Mouse (Mus musculus): Measurements from ENCODE around the gene Hemk1. TPM values are rescaled to one million over a fixed set of nuclear protein-coding genes. Genes with fewer than 3 reads are reported as not detected.

Hemk1 gene
- polyA plus RNA-seq (2016; fragmentation: Nextera tagmentation; extraction: Ambion mirVana), result 10.3 and 12.0 TPM in 2 replicates

DNA sequence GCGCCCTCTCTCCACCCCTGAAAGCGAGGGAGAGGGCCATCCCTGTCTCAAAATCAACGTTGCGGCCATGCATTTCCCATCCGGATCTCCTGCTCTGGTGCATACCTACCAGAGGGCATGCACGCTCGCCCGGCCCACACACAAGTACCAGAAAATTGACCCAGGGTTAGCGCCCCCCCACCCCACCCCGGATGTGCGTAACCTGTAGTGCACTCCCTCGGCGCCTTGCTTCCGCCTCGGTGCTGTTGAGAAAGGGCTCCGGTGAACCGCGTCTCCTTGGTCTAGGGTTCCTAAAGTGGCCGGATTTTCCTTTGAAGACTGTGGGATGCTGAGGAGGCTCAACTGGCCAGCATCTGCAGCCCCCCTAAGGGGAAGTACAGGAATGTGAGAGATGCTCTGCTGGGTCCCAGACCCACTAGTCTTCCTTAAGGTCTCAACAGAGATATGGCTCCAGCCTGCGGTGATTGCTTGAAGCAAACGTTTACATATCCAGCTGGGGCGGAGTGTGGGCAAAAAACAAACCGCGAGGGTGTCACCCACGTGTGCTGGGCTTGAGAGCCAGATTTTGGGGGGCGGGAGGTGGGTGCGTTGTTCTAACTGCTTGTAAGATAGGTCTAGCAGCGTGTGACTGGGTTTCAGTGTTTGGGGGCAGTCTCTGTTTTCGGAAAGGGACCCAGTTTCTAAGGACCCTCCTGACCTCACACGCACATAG is at the start of gene Hemk1:
Gene Hemk1 (minus strand): TSS at position 179 of the 712 bp plus-strand sequence.
- ATAC-seq (ENCODE audit: low FRiP score), result peak; percentile 77
- H3K9me3 ChIP-seq, result no peaks in the 10 kb centered on the region
- H3K4me2 ChIP-seq, result peak within 1 kb of the TSS; percentile 74
- peak within 1 kb of the TSS; percentile 69 for H3K9ac ChIP-seq
- peaks cover 15% of the 10 kb centered on the region for H3K27me3 ChIP-seq
- peak within 1 kb of the TSS; percentile 53 for H3K4me3 ChIP-seq (replicated peaks)
- WGBS, result 4% methylated on average over 30 of the region's 30 CpGs
- peaks cover 25% of the 10 kb centered on the region for H3K4me1 ChIP-seq
- H3K36me3 ChIP-seq (replicated peaks), result no peaks in the 10 kb centered on the region; the same call in 1 of the 2 replicates
- peak within 1 kb of the TSS; percentile 16; the same call in 1 of the 2 replicates for H3K27ac ChIP-seq

GRCm38 (mm10) chr9:107387708-107388107 is 49.6 kb upstream of the Hemk1 start:
- 88% methylated on average over 3 of the region's 3 CpGs for WGBS
- Histone ChIP-seq H3K27ac (no peak overlapping the region), H3K9ac (no peak overlapping the region), H3K4me1 (peaks cover 11% of the 10 kb centered on the region), H3K4me2 (no peak overlapping the region), H3K36me3 (replicated peaks) (no peaks in the 10 kb centered on the region), H3K4me3 (replicated peaks) (no peak overlapping the region), H3K27me3 (peaks cover 39% of the 10 kb centered on the region), H3K9me3 (no peaks in the 10 kb centered on the region)
- no peak for ATAC-seq (ENCODE audit: low FRiP score)

DNA sequence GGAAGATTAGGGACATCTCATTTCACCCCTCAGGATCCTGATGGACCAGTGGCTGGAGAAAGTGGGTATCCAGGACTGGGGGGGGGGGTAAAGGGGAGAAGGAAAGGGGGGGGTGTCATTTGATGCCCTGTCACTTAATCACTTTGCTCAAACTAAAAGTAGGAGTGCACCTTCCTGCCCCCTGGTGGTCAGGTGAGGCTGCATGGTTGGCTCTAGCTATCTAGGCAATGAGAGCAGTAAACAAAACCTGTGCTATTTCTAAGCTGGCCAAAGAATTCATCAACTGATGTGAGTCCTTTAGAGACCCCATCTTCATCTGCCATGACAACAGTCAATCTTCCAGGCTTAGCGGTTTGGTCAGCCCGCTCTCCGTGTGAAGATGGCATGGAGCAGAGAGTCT is 48.6 kb upstream of the Hemk1 start:
- 59% methylated on average over 3 of the region's 3 CpGs for WGBS
- Histone ChIP-seq H3K36me3 (replicated peaks) (no peaks in the 10 kb centered on the region), H3K4me2 (no peak overlapping the region), H3K9me3 (no peaks in the 10 kb centered on the region), H3K27me3 (peaks cover 49% of the 10 kb centered on the region), H3K4me1 (peaks cover 15% of the 10 kb centered on the region), H3K9ac (no peak overlapping the region), H3K4me3 (replicated peaks) (no peak overlapping the region), H3K27ac (no peak overlapping the region)
- no peak for ATAC-seq (ENCODE audit: low FRiP score)

GRCm38 (mm10) chr9:107384396-107384795 is 46.2 kb upstream of the Hemk1 start:
- H3K27ac ChIP-seq, result no peak overlapping the region
- no peak for ATAC-seq (ENCODE audit: low FRiP score)
- H3K4me2 ChIP-seq, result no peak overlapping the region
- no peak overlapping the region for H3K4me3 ChIP-seq (replicated peaks)
- H3K36me3 ChIP-seq (replicated peaks), result no peaks in the 10 kb centered on the region
- 24% methylated on average over 3 of the region's 3 CpGs for WGBS
- no peak overlapping the region for H3K9ac ChIP-seq
- no peaks in the 10 kb centered on the region for H3K9me3 ChIP-seq
- peaks cover 8% of the 10 kb centered on the region for H3K4me1 ChIP-seq
- H3K27me3 ChIP-seq, result peaks cover 68% of the 10 kb centered on the region

- ATAC-seq (ENCODE audit: low FRiP score), result no peak
- H3K27me3 ChIP-seq, result peaks cover 88% of the 10 kb centered on the region
Measured at GRCm38 (mm10) chr9:107381723-107382122, 43.6 kb upstream of the Hemk1 start.

GRCm38 (mm10) chr9:107377961-107378512 is 39.9 kb upstream of the Hemk1 start:
- peak; percentile 78 for ATAC-seq (ENCODE audit: low FRiP score)
- Histone ChIP-seq H3K4me2 (peak overlapping the region; percentile 77), H3K4me1 (peaks cover 32% of the 10 kb centered on the region), H3K27ac (peak overlapping the region; percentile 31; the same call in 1 of the 2 replicates), H3K27me3 (peaks cover 92% of the 10 kb centered on the region), H3K9me3 (no peaks in the 10 kb centered on the region), H3K36me3 (replicated peaks) (no peaks in the 10 kb centered on the region), H3K9ac (peak overlapping the region; percentile 56), H3K4me3 (replicated peaks) (peak overlapping the region; percentile 43)
- under 1% methylated on average over 35 of the region's 35 CpGs for WGBS

More at GRCm38 (mm10) chr9:107381723-107382122, 43.6 kb upstream of the Hemk1 start:
- Histone ChIP-seq H3K9ac (no peak overlapping the region), H3K9me3 (no peaks in the 10 kb centered on the region), H3K4me2 (no peak overlapping the region), H3K36me3 (replicated peaks) (no peaks in the 10 kb centered on the region), H3K4me1 (peaks cover 22% of the 10 kb centered on the region), H3K27ac (no peak overlapping the region), H3K4me3 (replicated peaks) (no peak overlapping the region)
- 11% methylated on average over 8 of the region's 8 CpGs for WGBS

GRCm38 (mm10) chr9:107375451-107375850 is 37.3 kb upstream of the Hemk1 start:
- Histone ChIP-seq H3K9me3 (no peaks in the 10 kb centered on the region), H3K27ac (no peak overlapping the region), H3K27me3 (peaks cover 80% of the 10 kb centered on the region), H3K4me3 (replicated peaks) (no peak overlapping the region), H3K9ac (no peak overlapping the region), H3K36me3 (replicated peaks) (no peaks in the 10 kb centered on the region), H3K4me1 (peaks cover 34% of the 10 kb centered on the region), H3K4me2 (no peak overlapping the region)
- ATAC-seq (ENCODE audit: low FRiP score), result no peak
- 17% methylated on average over 5 of the region's 5 CpGs for WGBS

- H3K9me3 ChIP-seq, result no peaks in the 10 kb centered on the region
- H3K4me3 ChIP-seq (replicated peaks), result no peak overlapping the region
- ATAC-seq (ENCODE audit: low FRiP score), result no peak
- peaks cover 37% of the 10 kb centered on the region for H3K4me1 ChIP-seq
- no peak overlapping the region for H3K9ac ChIP-seq
- H3K4me2 ChIP-seq, result no peak overlapping the region
- no peak overlapping the region for H3K27ac ChIP-seq
- no peaks in the 10 kb centered on the region for H3K36me3 ChIP-seq (replicated peaks)
- peaks cover 77% of the 10 kb centered on the region for H3K27me3 ChIP-seq
- 8% methylated on average over 8 of the region's 8 CpGs for WGBS
Measured at GRCm38 (mm10) chr9:107374623-107375022, 36.5 kb upstream of the Hemk1 start.

GRCm38 (mm10) chr9:107372441-107372840 is 34.3 kb upstream of the Hemk1 start:
- no peak for ATAC-seq (ENCODE audit: low FRiP score)
- Histone ChIP-seq H3K9me3 (no peaks in the 10 kb centered on the region), H3K9ac (no peak overlapping the region), H3K27me3 (peaks cover 69% of the 10 kb centered on the region), H3K4me1 (peaks cover 26% of the 10 kb centered on the region), H3K4me3 (replicated peaks) (no peak overlapping the region), H3K4me2 (no peak overlapping the region), H3K36me3 (replicated peaks) (no peaks in the 10 kb centered on the region), H3K27ac (no peak overlapping the region)
- WGBS, result 60% methylated on average over 4 of the region's 4 CpGs

DNA sequence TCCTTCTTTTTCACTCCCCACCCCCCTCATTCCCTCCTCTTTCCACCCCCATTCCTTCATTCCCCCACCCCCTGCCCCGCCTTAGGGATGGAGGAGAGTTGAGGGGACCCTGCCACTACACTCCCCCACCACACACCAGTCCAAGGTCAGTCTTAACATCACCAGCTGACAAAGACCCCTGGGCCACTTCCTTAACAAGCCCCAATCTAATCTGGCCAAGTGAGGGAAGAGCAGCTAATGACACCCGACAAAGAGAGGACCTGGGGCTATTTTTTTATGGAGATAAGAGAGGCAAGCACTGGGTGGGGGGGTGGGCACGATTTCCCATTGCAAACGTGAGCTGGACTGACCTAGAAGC is 31.9 kb upstream of the Hemk1 start:
- Histone ChIP-seq H3K27ac (no peak overlapping the region), H3K9me3 (no peaks in the 10 kb centered on the region), H3K4me3 (replicated peaks) (no peak overlapping the region), H3K36me3 (replicated peaks) (no peaks in the 10 kb centered on the region), H3K9ac (no peak overlapping the region), H3K4me1 (peaks cover 20% of the 10 kb centered on the region), H3K27me3 (peaks cover 48% of the 10 kb centered on the region), H3K4me2 (no peak overlapping the region)
- 16% methylated on average over 4 of the region's 4 CpGs for WGBS
- ATAC-seq (ENCODE audit: low FRiP score), result no peak

GRCm38 (mm10) chr9:107369270-107370105 is 31.3 kb upstream of the Hemk1 start:
- no peak for ATAC-seq (ENCODE audit: low FRiP score)
- H3K9me3 ChIP-seq, result no peaks in the 10 kb centered on the region
- no peak overlapping the region for H3K4me2 ChIP-seq
- H3K36me3 ChIP-seq (replicated peaks), result no peaks in the 10 kb centered on the region
- H3K4me3 ChIP-seq (replicated peaks), result no peak overlapping the region
- H3K4me1 ChIP-seq, result peaks cover 15% of the 10 kb centered on the region
- 43% methylated on average over 10 of the region's 10 CpGs for WGBS
- 0 out of 2 replicates have a peak overlapping the region, but pooled peaks have one; percentile 3 for H3K27ac ChIP-seq
- H3K27me3 ChIP-seq, result peaks cover 45% of the 10 kb centered on the region
- no peak overlapping the region for H3K9ac ChIP-seq

GRCm38 (mm10) chr9:107368302-107368701 is 30.2 kb upstream of the Hemk1 start:
- no peak for ATAC-seq (ENCODE audit: low FRiP score)
- peaks cover 36% of the 10 kb centered on the region for H3K27me3 ChIP-seq
- no peak overlapping the region for H3K27ac ChIP-seq
- no peak overlapping the region for H3K4me3 ChIP-seq (replicated peaks)
- 83% methylated on average over 1 of the region's 1 CpGs for WGBS
- H3K9me3 ChIP-seq, result no peaks in the 10 kb centered on the region
- H3K36me3 ChIP-seq (replicated peaks), result no peaks in the 10 kb centered on the region
- H3K4me2 ChIP-seq, result no peak overlapping the region
- peaks cover 15% of the 10 kb centered on the region; the same call in 1 of the 2 replicates for H3K4me1 ChIP-seq
- H3K9ac ChIP-seq, result no peak overlapping the region

All from forebrain, embryonic 12.5 days (tissue).